Mouse (Mus musculus) small intestine, adult 10 weeks (tissue): ENCODE data around the gene Cdk17. TPM values are rescaled to one million over a fixed set of nuclear protein-coding genes. Genes with fewer than 3 reads are reported as not detected.

Source experiments
- polyA plus RNA-seq: library from polyadenylated mRNA; stranded (reverse); fragments of 350-450 nt; fragmentation: Illumina TruSeq; extraction: RNeasy Lipid Tissue Mini Kit (QIAGEN cat#74804); gene quantifications from one replicate; pipeline ENCODE4 v1.2.3, GENCODE M21; 2014; ENCODE audit warnings: low replicate concordance

The Cdk17 gene
- 17.5 TPM for polyA plus RNA-seq

GRCm38 (mm10) chr10:93160807-93161510, at the start of gene Cdk17:
Gene Cdk17 (plus strand): TSS chr10:93160875.

DNA sequence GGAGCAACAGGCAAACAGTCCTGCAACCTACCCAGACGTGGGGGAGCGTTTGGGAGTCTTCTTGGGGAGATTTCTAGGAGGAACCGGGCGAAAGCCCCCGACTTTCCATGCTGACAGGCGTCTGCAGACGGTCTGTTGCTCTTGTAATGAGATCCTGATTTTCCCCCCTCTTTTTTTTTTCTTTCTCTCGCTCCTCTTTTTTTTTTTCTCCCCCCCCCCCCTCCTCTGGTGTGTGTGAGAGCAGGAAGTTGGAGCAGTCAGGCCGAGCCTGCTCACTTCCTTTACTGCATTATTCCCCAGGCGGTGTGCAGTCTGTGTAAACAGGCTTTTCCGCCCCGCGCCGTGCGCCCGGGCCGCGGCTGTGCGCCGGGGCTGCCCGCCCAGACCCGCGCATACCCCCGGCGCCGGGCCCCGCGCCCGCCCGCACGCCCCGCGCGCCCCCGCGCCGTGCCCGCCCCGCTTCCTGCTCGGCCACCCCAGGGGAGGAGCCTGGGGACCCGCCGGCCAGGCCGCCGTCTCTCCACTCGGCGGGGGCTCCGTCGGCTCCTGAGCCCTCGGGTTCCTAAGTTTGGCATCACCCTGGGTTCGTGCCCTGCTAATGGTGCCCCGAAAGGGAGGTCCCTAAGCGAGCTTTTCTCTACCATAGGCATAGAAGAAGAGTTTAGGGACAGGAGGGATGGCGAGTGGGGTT, 150.2 kb downstream of the Cdk17 start, which contains the start of gene Elk3:
TSS of gene Elk3 (minus strand) at position 415 of the 691 bp plus-strand sequence.

Other genes starting within 250 kb of the Cdk17 start
- gene Cfap54, start 79.3 kb upstream of the Cdk17 start, polyA plus RNA-seq, result 0.07 TPM
- gene Elk3, start 150.3 kb downstream of the Cdk17 start, polyA plus RNA-seq, result 6.9 TPM